Mouse (Mus musculus) lung, adult 2 months (tissue): Measurements from ENCODE around the gene Ppara.

Experiments
- CTCF ChIP-seq: fragments of 200-500 bp; IDR thresholded peaks from 2 replicates; pipeline ENCODE4 v1.5.1; 2011; ENCODE audit warnings: mild to moderate bottlenecking, low read length, control low read depth; ENCODE audit not compliant: insufficient read depth
- POLR2A ChIP-seq: fragments of 200-500 bp; IDR thresholded peaks from 2 replicates; pipeline ENCODE4 v1.6.1; 2011; ENCODE audit warnings: low read depth, mild to moderate bottlenecking, control low read depth, low read length, borderline replicate concordance; ENCODE audit errors: extremely low read depth

- no peak for TF ChIP-seq CTCF
- no peak for TF ChIP-seq POLR2A
Measured at GRCm38 (mm10) chr15:85835335-85835734, 100.6 kb downstream of the Ppara start.
